Mouse (Mus musculus): Measurements from ENCODE around the gene Prmt7. TPM values are rescaled to one million over a fixed set of nuclear protein-coding genes. Genes with fewer than 3 reads are reported as not detected.

Prmt7 gene
- polyA plus RNA-seq, 1 experiment from 2014 or later, result 33.9 TPM

DNA sequence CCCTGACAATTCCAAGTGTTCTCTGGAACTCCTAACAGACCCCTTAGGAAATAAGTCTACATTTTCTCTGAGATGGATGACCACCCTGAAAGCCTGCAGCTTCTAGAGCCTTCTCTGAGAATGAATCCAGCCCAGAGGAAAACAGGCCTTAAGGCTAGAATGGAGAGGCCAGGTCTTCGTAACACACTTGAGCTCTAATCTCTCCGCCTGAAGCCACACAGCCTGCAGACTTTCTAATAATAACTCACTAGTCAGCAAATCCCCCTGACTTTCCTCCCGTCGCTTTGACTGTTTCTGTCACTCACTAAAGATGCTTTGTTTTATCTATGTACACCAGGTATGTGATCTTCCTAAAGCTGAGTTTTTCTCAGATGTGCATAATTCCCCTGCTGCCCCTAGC, 60.6 kb downstream of the Prmt7 start:
- H3K4me1 ChIP-seq (ENCODE audit: control insufficient read depth in 2 of 2, insufficient read depth in 2 of 2, low read length in 2 of 2), result peaks cover 27 to 39% of the 10 kb centered on the region in 2 experiments
- no peak for ATAC-seq (ENCODE audit: insufficient number of reproducible peaks, insufficient read depth, low FRiP score, low read depth)
- peak overlapping the region; percentile 41 for H3K4me2 ChIP-seq (ENCODE audit: low read length)
- 21% methylated on average over 4 of the region's 4 CpGs for WGBS
- no peaks in the 10 kb centered on the region for H3K9me3 ChIP-seq (ENCODE audit: control insufficient read depth, low read length)
- H3K27me3 ChIP-seq (ENCODE audit: control insufficient read depth, insufficient read depth, low read length), result no peaks in the 10 kb centered on the region
- no peaks in the 10 kb centered on the region for H3K36me3 ChIP-seq (ENCODE audit: control insufficient read depth, insufficient read depth, low read length)
- peak overlapping the region; percentile 78 to 86 for H3K27ac ChIP-seq (replicated peaks in 1 of 2; ENCODE audit: control insufficient read depth in 1 of 2, insufficient read depth in 1 of 2, low read depth in 2 of 2, low read length in 2 of 2)
- peak overlapping the region; percentile 40 for H3K9ac ChIP-seq (ENCODE audit: low read length)
- H3K4me3 ChIP-seq (ENCODE audit: control insufficient read depth in 1 of 2, insufficient read depth in 1 of 2, low read depth in 1 of 2, low read length in 2 of 2), result no peak overlapping the region

DNA sequence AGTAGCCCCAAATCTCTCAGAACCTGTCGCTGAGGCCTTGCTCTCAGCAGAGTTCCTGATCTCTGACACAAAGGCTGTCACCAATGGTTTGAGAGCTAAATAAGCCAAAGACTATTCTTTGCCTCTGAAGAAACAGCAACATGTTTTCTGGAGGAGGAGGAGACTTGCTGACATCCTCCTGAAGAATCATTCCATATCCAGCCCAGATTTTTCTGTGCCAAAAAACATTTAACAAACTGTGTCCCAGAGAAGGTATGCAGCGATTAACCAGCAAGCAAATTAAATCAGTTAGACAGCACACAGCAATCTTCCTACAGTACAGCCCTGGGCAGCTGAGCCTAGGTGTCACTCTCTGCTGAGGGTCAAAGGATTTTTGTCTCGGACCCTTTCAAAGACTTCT, 62.7 kb downstream of the Prmt7 start:
- H3K36me3 ChIP-seq (ENCODE audit: control insufficient read depth, insufficient read depth, low read length), result no peaks in the 10 kb centered on the region
- no peak for ATAC-seq (ENCODE audit: insufficient number of reproducible peaks, insufficient read depth, low FRiP score, low read depth)
- no peaks in the 10 kb centered on the region for H3K27me3 ChIP-seq (ENCODE audit: control insufficient read depth, insufficient read depth, low read length)
- no peaks in the 10 kb centered on the region for H3K9me3 ChIP-seq (ENCODE audit: control insufficient read depth, low read length)
- no peak overlapping the region for H3K4me3 ChIP-seq (ENCODE audit: control insufficient read depth in 1 of 2, insufficient read depth in 1 of 2, low read depth in 1 of 2, low read length in 2 of 2)
- peaks cover 27 to 39% of the 10 kb centered on the region in 2 experiments for H3K4me1 ChIP-seq (ENCODE audit: control insufficient read depth in 2 of 2, insufficient read depth in 2 of 2, low read length in 2 of 2)
- no peak overlapping the region for H3K4me2 ChIP-seq (ENCODE audit: low read length)
- 77% methylated on average over 3 of the region's 3 CpGs for WGBS
- H3K27ac ChIP-seq (replicated peaks in 1 of 2; ENCODE audit: control insufficient read depth in 1 of 2, insufficient read depth in 1 of 2, low read depth in 2 of 2, low read length in 2 of 2), result no peak overlapping the region
- no peak overlapping the region for H3K9ac ChIP-seq (ENCODE audit: low read length)

DNA sequence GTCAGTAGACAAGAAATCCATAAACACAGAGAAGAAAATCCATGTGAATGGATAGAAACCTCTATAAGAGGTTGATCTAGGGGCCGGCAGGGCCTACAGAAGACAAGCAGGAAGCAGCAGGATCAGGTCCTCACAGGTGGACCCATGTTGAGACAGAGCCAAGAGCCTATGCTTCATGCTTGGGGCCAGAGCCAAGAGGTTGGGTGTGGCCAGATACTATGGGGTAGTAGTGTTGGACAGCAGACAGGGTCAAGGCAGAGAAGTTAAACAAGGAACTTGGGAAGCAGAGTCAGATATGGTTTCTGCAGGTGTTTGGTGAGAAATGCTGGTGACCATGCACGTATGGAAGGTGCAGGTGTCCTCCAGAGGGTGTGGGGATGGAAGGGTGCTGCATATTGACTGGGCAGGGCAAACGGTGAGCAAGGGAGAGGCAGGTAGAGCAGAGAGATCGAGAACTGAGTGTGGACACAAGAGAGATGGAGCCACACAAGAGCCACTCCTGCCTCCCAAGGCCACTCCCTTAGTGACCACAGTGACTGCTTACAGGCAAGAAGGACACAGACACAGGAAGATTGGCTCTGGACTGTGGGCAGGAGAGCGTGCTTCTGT, 66.1 kb downstream of the Prmt7 start:
- Histone ChIP-seq H3K9ac (ENCODE audit: low read length) (no peak overlapping the region), H3K9me3 (ENCODE audit: control insufficient read depth, low read length) (no peaks in the 10 kb centered on the region), H3K27me3 (ENCODE audit: control insufficient read depth, insufficient read depth, low read length) (no peaks in the 10 kb centered on the region), H3K4me1 (ENCODE audit: control insufficient read depth in 2 of 2, insufficient read depth in 2 of 2, low read length in 2 of 2) (peaks cover 14 to 16% of the 10 kb centered on the region in 2 experiments), H3K36me3 (ENCODE audit: control insufficient read depth, insufficient read depth, low read length) (no peaks in the 10 kb centered on the region), H3K27ac (replicated peaks in 1 of 2; ENCODE audit: control insufficient read depth in 1 of 2, insufficient read depth in 1 of 2, low read depth in 2 of 2, low read length in 2 of 2) (no peak overlapping the region), H3K4me3 (ENCODE audit: control insufficient read depth in 1 of 2, insufficient read depth in 1 of 2, low read depth in 1 of 2, low read length in 2 of 2) (no peak overlapping the region), H3K4me2 (ENCODE audit: low read length) (no peak overlapping the region)
- ATAC-seq (ENCODE audit: insufficient number of reproducible peaks, insufficient read depth, low FRiP score, low read depth), result no peak
- 86% methylated on average over 5 of the region's 5 CpGs for WGBS

DNA sequence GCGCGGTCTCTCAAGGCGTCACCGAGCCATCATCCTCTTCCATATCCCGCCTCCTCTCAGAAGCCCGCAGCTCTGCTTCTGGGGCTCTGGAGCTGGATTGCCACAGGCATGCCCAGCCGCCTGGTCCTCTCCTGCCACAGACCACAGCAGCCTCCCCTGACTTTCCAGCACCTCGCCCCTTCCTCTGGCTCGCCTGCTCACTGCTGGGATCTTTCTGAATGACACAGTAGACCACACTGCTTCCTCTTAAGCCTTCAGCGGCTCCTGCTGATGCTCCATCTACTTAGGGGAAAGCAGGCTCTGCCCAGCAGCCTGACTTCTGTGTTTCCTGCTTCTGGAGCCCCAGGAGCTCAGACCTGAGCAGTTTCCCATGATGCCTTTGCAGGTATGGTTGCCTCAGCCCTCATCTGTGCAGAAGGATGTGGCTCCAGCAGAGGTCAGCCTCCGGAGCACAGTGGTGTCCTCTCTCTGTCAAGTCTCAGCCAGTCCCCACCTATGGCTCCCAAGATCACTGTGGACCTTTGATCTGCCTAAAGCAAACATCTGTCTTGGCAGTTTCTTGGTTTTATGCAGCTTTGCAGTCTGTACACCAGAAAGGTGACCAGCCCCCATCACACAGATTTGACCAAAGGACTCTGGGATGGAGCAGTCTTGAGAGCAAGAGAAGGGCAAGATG, 67.8 kb downstream of the Prmt7 start:
- WGBS, result 77% methylated on average over 11 of the region's 11 CpGs
- H3K4me2 ChIP-seq (ENCODE audit: low read length), result no peak overlapping the region

DNA sequence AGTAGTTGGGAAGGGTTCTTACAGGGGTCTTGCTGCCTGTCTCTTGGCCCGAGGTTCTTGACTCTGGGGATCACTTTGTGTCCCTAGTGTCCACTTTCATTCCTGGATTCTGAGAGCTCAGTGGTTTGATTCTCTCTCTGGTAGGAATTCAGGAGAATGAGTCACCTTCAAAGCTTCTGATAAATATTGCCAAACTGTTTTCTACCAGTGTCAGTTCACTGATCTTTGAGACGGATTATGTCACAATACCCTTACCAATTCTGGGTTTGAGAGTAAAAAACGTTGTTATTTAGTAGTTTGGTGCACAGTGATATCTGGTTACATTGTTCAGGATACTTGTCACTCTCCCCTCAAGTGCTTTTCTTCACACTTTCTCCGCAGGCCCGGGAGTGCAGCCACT, 69.4 kb downstream of the Prmt7 start:
- Histone ChIP-seq H3K27ac (replicated peaks in 1 of 2; ENCODE audit: control insufficient read depth in 1 of 2, insufficient read depth in 1 of 2, low read depth in 2 of 2, low read length in 2 of 2) (no peak overlapping the region), H3K4me2 (ENCODE audit: low read length) (no peak overlapping the region), H3K27me3 (ENCODE audit: control insufficient read depth, insufficient read depth, low read length) (no peaks in the 10 kb centered on the region), H3K4me3 (ENCODE audit: control insufficient read depth in 1 of 2, insufficient read depth in 1 of 2, low read depth in 1 of 2, low read length in 2 of 2) (no peak overlapping the region), H3K9ac (ENCODE audit: low read length) (no peak overlapping the region), H3K4me1 (ENCODE audit: control insufficient read depth in 2 of 2, insufficient read depth in 2 of 2, low read length in 2 of 2) (peaks cover 6 to 7% of the 10 kb centered on the region in 2 experiments; a peak in 3 of 4 replicates), H3K9me3 (ENCODE audit: control insufficient read depth, low read length) (no peaks in the 10 kb centered on the region), H3K36me3 (ENCODE audit: control insufficient read depth, insufficient read depth, low read length) (no peaks in the 10 kb centered on the region)
- 22% methylated on average over 5 of the region's 5 CpGs for WGBS
- no peak for ATAC-seq (ENCODE audit: insufficient number of reproducible peaks, insufficient read depth, low FRiP score, low read depth)

More for the DNA sequence above, 67.8 kb downstream of the Prmt7 start:
- Histone ChIP-seq H3K9ac (ENCODE audit: low read length) (no peak overlapping the region), H3K36me3 (ENCODE audit: control insufficient read depth, insufficient read depth, low read length) (no peaks in the 10 kb centered on the region), H3K4me1 (ENCODE audit: control insufficient read depth in 2 of 2, insufficient read depth in 2 of 2, low read length in 2 of 2) (peaks cover 6 to 7% of the 10 kb centered on the region in 2 experiments; a peak in 3 of 4 replicates), H3K27ac (replicated peaks in 1 of 2; ENCODE audit: control insufficient read depth in 1 of 2, insufficient read depth in 1 of 2, low read depth in 2 of 2, low read length in 2 of 2) (no peak overlapping the region), H3K4me3 (ENCODE audit: control insufficient read depth in 1 of 2, insufficient read depth in 1 of 2, low read depth in 1 of 2, low read length in 2 of 2) (no peak overlapping the region), H3K9me3 (ENCODE audit: control insufficient read depth, low read length) (no peaks in the 10 kb centered on the region), H3K27me3 (ENCODE audit: control insufficient read depth, insufficient read depth, low read length) (no peaks in the 10 kb centered on the region)
- no peak for ATAC-seq (ENCODE audit: insufficient number of reproducible peaks, insufficient read depth, low FRiP score, low read depth)

DNA sequence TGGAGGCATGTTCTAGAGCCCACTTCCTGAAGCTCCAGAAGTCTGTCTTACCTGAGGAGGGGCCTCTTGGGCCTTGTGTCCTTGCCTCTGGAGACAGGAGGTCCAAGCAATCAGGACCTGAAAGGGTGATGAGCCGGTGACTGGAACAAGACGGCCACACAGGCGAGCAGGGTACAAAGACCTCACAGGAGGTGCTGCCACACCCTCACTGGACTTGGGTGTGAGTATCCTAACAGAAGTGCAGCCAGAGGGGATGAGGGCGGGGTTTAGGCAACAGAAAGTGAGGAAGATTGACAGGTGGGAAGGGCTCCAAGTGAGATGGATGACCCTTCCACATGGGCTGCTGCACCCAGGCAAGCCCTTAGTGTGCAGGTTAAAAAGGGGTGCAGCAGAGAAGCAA, 70.1 kb downstream of the Prmt7 start:
- WGBS, result 49% methylated on average over 4 of the region's 4 CpGs
- H3K27me3 ChIP-seq (ENCODE audit: control insufficient read depth, insufficient read depth, low read length), result no peaks in the 10 kb centered on the region

DNA sequence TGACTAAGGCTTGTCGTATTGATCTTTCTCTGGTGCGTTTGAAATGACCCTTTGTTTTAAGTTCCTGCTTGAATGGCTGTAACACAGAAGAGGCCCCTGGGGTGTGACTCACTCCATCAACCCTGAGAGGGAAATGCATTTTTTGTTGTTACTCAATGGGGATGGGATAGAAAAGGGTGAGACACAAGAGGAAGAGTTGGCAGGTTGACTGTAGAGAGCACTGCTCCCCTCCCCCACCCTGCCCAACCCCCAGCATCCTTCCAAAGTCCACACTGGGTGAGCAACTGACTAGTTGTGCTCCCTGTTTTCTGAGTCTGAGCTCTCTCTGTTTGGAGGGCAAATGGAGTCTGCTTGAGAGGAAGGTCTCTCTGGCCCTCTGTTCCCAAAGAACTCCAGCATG, 76.7 kb downstream of the Prmt7 start:
- Histone ChIP-seq H3K36me3 (ENCODE audit: control insufficient read depth, insufficient read depth, low read length) (no peaks in the 10 kb centered on the region), H3K27me3 (ENCODE audit: control insufficient read depth, insufficient read depth, low read length) (no peaks in the 10 kb centered on the region), H3K9me3 (ENCODE audit: control insufficient read depth, low read length) (no peaks in the 10 kb centered on the region), H3K9ac (ENCODE audit: low read length) (no peak overlapping the region), H3K4me2 (ENCODE audit: low read length) (no peak overlapping the region), H3K4me1 (ENCODE audit: control insufficient read depth in 2 of 2, insufficient read depth in 2 of 2, low read length in 2 of 2) (no peaks in the 10 kb centered on the region), H3K4me3 (ENCODE audit: control insufficient read depth in 1 of 2, insufficient read depth in 1 of 2, low read depth in 1 of 2, low read length in 2 of 2) (no peak overlapping the region), H3K27ac (replicated peaks in 1 of 2; ENCODE audit: control insufficient read depth in 1 of 2, insufficient read depth in 1 of 2, low read depth in 2 of 2, low read length in 2 of 2) (no peak overlapping the region)
- ATAC-seq (ENCODE audit: insufficient number of reproducible peaks, insufficient read depth, low FRiP score, low read depth), result no peak
- 48% methylated on average over 2 of the region's 2 CpGs for WGBS

More for the DNA sequence above, 70.1 kb downstream of the Prmt7 start:
- no peak for ATAC-seq (ENCODE audit: insufficient number of reproducible peaks, insufficient read depth, low FRiP score, low read depth)
- no peak overlapping the region for H3K4me2 ChIP-seq (ENCODE audit: low read length)
- no peak overlapping the region for H3K4me3 ChIP-seq (ENCODE audit: control insufficient read depth in 1 of 2, insufficient read depth in 1 of 2, low read depth in 1 of 2, low read length in 2 of 2)
- H3K27ac ChIP-seq (replicated peaks in 1 of 2; ENCODE audit: control insufficient read depth in 1 of 2, insufficient read depth in 1 of 2, low read depth in 2 of 2, low read length in 2 of 2), result no peak overlapping the region
- no peak overlapping the region for H3K9ac ChIP-seq (ENCODE audit: low read length)
- H3K36me3 ChIP-seq (ENCODE audit: control insufficient read depth, insufficient read depth, low read length), result no peaks in the 10 kb centered on the region
- H3K9me3 ChIP-seq (ENCODE audit: control insufficient read depth, low read length), result no peaks in the 10 kb centered on the region
- H3K4me1 ChIP-seq (ENCODE audit: control insufficient read depth in 2 of 2, insufficient read depth in 2 of 2, low read length in 2 of 2), result peaks cover 6 to 7% of the 10 kb centered on the region in 2 experiments; a peak in 3 of 4 replicates
